Mouse (Mus musculus) hindbrain, embryonic 11.5 days (tissue): ENCODE results near the gene Pml. TPM values are rescaled to one million over a fixed set of nuclear protein-coding genes. Genes with fewer than 3 reads are reported as not detected.
"Not testable (repeated sequence)": the region's sequence is repeated elsewhere in the genome, so short reads cannot be mapped to it uniquely, and the experiment has no call there.

Source experiments
- ATAC-seq: fragments of 200-750 bp; cut with Nextera tagmentation; 2 replicates; pipeline ENCODE4 v1.8.0; 2017; ENCODE audit warnings: mild to moderate bottlenecking, moderate TSS enrichment, moderate library complexity; ENCODE audit not compliant: low FRiP score
- DNase-seq: peaks from one replicate; pipeline ENCODE4 v3.0.0-alpha.2; 2015; ENCODE audit warnings: low spot score
- H3K27ac ChIP-seq: fragments of 300-500 bp; sonication (generic); 2 replicates; pipeline ENCODE4 v1.5.1; 2014; ENCODE audit warnings: mild to moderate bottlenecking, low read depth, low read length
- H3K27me3 ChIP-seq: fragments of 300-500 bp; sonication (generic); 2 replicates; pipeline ENCODE4 v1.6.1; 2014; ENCODE audit warnings: mild to moderate bottlenecking, low read length, moderate library complexity, mixed read lengths; ENCODE audit not compliant: control insufficient read depth, insufficient read depth
- H3K36me3 ChIP-seq: fragments of 300-500 bp; sonication (generic); 2 replicates; pipeline ENCODE4 v1.6.1; 2014; ENCODE audit warnings: mild to moderate bottlenecking, low read length, moderate library complexity, mixed read lengths; ENCODE audit not compliant: control insufficient read depth, insufficient read depth
- H3K4me1 ChIP-seq: fragments of 300-500 bp; sonication (generic); replicated peaks from 2 replicates; pipeline ENCODE4 v1.6.1; 2014; ENCODE audit warnings: low read length, mixed read lengths; ENCODE audit not compliant: control insufficient read depth, insufficient read depth
- H3K4me2 ChIP-seq: fragments of 300-500 bp; sonication (generic); replicated peaks from 2 replicates; pipeline ENCODE4 v1.6.1; 2014; ENCODE audit warnings: mild to moderate bottlenecking, low read depth, low read length
- H3K4me3 ChIP-seq: fragments of 300-500 bp; sonication (generic); 2 replicates; pipeline ENCODE4 v1.5.1; 2014; ENCODE audit warnings: low read depth, low read length
- H3K9ac ChIP-seq: fragments of 300-500 bp; sonication (generic); 2 replicates; pipeline ENCODE4 v1.6.1; 2014; ENCODE audit warnings: low read depth, low read length
- H3K9me3 ChIP-seq: fragments of 300-500 bp; sonication (generic); 2 replicates; pipeline ENCODE4 v1.6.1; 2016; ENCODE audit warnings: low read length; ENCODE audit not compliant: control insufficient read depth
- WGBS: fragments of 180-500 bp; shearing (Covaris S2); extraction: QIAGEN DNeasy Blood & Tissue Kit; methylation state at CpG from one replicate; pipeline ENCODE4 v1.1.7; 2014; 5-methylcytosine and 5-hydroxymethylcytosine counted together
- polyA plus RNA-seq: library from polyadenylated mRNA; unstranded; fragments of >200 nt; fragmentation: Nextera tagmentation; extraction: Ambion mirVana; gene quantifications from 2 replicates; pipeline ENCODE4 v1.2.1, GENCODE M21; 2014

Gene Pml
- polyA plus RNA-seq, 1 experiment from 2014 or later, result 8.3 TPM

DNA sequence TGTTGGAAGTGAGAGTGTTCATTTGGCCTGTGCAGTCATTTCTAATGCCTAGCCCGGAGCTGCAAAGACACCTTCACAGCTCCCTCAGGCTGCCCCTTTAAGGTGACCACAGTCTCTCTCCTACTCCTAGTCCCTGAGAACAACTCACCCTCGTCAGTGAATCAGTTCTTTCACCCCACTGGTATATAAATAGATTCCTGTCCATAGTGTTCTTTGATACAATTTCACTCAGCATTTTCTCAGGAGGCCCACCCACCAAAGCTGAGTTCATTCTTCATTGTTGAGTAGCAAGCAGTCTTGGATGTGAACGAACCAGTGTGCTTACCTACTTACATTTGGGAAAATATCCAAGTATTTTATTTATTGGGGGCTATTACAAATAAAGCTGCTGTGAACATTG is 25.0 kb upstream of the Pml start:
- Histone ChIP-seq H3K27ac (no peak overlapping the region), H3K27me3 (no peaks in the 10 kb centered on the region), H3K9ac (no peak overlapping the region), H3K9me3 (no peaks in the 10 kb centered on the region), H3K4me3 (no peak overlapping the region), H3K4me2 (no peak overlapping the region), H3K36me3 (no peaks in the 10 kb centered on the region), H3K4me1 (no peaks in the 10 kb centered on the region; the same call in 1 of the 2 replicates)
- no peak for ATAC-seq
- WGBS, result 57% methylated on average over 3 of the region's 3 CpGs
- no peak for DNase-seq

DNA sequence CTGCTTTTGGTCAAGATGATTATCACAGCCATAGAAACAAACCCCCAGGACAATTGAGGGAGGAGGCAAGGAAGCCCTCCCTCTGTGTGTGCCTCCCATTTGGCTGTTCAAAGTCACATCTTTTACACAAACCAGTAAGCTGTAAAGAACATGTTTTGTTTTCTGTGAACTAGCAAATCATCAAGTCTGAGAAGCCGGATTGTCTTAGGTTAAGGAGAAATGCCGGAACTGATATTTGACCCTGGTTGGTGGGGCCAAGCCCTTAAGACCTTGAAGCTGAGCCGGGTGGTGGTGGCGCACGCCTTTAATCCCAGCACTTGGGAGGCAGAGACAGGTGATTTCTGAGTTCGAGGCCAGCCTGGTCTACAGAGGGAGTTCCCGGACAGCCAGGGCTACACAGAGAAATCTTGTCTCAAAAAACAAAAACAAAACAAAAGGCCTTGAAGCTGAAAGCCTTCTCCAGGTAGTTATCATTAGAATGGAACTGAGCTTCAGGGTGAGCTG is 24.6 kb upstream of the Pml start:
- Histone ChIP-seq H3K27me3 (no peaks in the 10 kb centered on the region), H3K4me2 (no peak overlapping the region), H3K4me1 (no peaks in the 10 kb centered on the region; the same call in 1 of the 2 replicates), H3K9ac (no peak overlapping the region), H3K27ac (no peak overlapping the region), H3K9me3 (no peaks in the 10 kb centered on the region), H3K36me3 (no peaks in the 10 kb centered on the region), H3K4me3 (no peak overlapping the region)
- DNase-seq (no peak), ATAC-seq (no peak)
- 81% methylated on average over 7 of the region's 7 CpGs for WGBS

- WGBS, result 79% methylated on average over 9 of the region's 9 CpGs
- Histone ChIP-seq H3K36me3 (no peaks in the 10 kb centered on the region), H3K9me3 (no peaks in the 10 kb centered on the region), H3K9ac (no peak overlapping the region), H3K4me3 (no peak overlapping the region), H3K4me2 (no peak overlapping the region), H3K4me1 (no peaks in the 10 kb centered on the region; the same call in 1 of the 2 replicates), H3K27ac (no peak overlapping the region), H3K27me3 (no peaks in the 10 kb centered on the region)
- ATAC-seq (no peak), DNase-seq (no peak)
Measured at GRCm38 (mm10) chr9:58272855-58273254, 23.3 kb upstream of the Pml start.

GRCm38 (mm10) chr9:58272068-58272541 is 22.5 kb upstream of the Pml start:
- Histone ChIP-seq H3K4me2 (no peak overlapping the region), H3K4me1 (no peaks in the 10 kb centered on the region; the same call in 1 of the 2 replicates), H3K36me3 (no peaks in the 10 kb centered on the region), H3K4me3 (no peak overlapping the region), H3K27me3 (no peaks in the 10 kb centered on the region), H3K9me3 (no peaks in the 10 kb centered on the region), H3K9ac (no peak overlapping the region), H3K27ac (no peak overlapping the region)
- ATAC-seq, result no peak
- WGBS, result 79% methylated on average over 2 of the region's 2 CpGs
- no peak for DNase-seq

GRCm38 (mm10) chr9:58271551-58271950 is 22.0 kb upstream of the Pml start:
- H3K27me3 ChIP-seq, H3K4me3 ChIP-seq, H3K36me3 ChIP-seq, ATAC-seq, H3K27ac ChIP-seq, H3K9ac ChIP-seq, H3K4me1 ChIP-seq, DNase-seq, H3K4me2 ChIP-seq, H3K9me3 ChIP-seq: not testable (repeated sequence)
- WGBS, result 95% methylated on average over 9 of the region's 9 CpGs

- no peak for DNase-seq
- H3K4me1 ChIP-seq, result no peaks in the 10 kb centered on the region; the same call in 1 of the 2 replicates
- H3K27me3 ChIP-seq, result no peaks in the 10 kb centered on the region
- WGBS, result 89% methylated on average over 3 of the region's 3 CpGs
- ATAC-seq, result no peak
- H3K4me3 ChIP-seq, result no peak overlapping the region
- H3K27ac ChIP-seq, result no peak overlapping the region
- no peak overlapping the region for H3K9ac ChIP-seq
- H3K36me3 ChIP-seq, result no peaks in the 10 kb centered on the region
- H3K4me2 ChIP-seq, result no peak overlapping the region
- no peaks in the 10 kb centered on the region for H3K9me3 ChIP-seq
Measured at GRCm38 (mm10) chr9:58271109-58271508, 21.5 kb upstream of the Pml start.

GRCm38 (mm10) chr9:58270081-58270480 is 20.5 kb upstream of the Pml start:
- Histone ChIP-seq H3K36me3 (no peaks in the 10 kb centered on the region), H3K27ac (no peak overlapping the region), H3K27me3 (no peaks in the 10 kb centered on the region), H3K9ac (no peak overlapping the region), H3K4me2 (no peak overlapping the region), H3K4me3 (no peak overlapping the region), H3K4me1 (no peaks in the 10 kb centered on the region; the same call in 1 of the 2 replicates), H3K9me3 (no peaks in the 10 kb centered on the region)
- ATAC-seq (no peak), DNase-seq (no peak)
- 71% methylated on average over 3 of the region's 3 CpGs for WGBS

DNA sequence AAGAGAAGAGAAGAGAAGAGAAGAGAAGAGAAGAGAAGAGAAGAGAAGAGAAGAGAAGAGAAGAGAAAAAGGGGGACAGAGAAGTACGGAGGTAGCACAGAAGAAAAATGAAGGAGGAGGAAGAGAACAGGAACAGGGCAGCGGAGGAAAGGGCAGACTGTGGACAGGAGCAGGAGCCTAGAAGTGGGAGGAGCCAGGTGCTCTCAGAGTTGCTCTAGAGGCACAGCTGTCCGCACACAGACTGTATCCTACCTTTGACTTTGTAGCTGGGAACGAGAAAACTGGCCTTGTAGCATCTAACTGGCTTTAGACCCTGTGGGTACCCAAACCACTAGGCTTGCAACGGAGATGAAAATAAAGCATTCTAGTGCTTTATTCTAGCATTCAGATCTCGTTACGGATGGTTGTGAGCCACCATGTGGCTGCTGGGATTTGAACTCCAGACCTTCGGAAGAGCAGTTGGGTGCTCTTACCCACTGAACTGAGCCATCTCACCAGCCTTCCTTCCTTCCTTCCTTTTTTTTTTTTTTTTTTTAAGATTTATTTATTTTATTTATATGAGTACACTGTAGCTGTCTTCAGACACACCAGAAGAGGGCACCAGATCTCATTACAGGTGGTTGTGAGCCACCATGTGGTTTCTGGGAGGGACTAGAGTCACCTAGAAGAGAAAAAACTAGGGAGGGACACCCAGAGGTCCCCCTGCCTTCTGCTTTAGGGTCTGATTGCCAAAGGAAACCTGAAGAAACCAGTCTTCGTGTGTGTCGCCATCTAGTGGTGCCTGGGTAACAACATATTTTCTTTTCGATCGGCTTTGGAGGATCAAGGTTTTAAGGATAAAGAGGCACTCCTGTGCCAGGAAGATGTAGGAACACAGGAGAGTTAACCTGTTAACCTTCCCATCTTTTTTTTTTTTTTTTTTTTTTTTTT is 19.1 kb upstream of the Pml start:
- WGBS, result 58% methylated on average over 12 of the region's 12 CpGs
- H3K27ac ChIP-seq, result no peak overlapping the region
- H3K9me3 ChIP-seq, result no peaks in the 10 kb centered on the region
- no peak overlapping the region for H3K9ac ChIP-seq
- H3K36me3 ChIP-seq, result no peaks in the 10 kb centered on the region
- DNase-seq (peak; percentile 81), ATAC-seq (no peak)
- H3K4me2 ChIP-seq, result no peak overlapping the region
- no peak overlapping the region for H3K4me3 ChIP-seq
- no peaks in the 10 kb centered on the region for H3K27me3 ChIP-seq
- H3K4me1 ChIP-seq, result no peaks in the 10 kb centered on the region

- Histone ChIP-seq H3K9me3 (no peaks in the 10 kb centered on the region), H3K27me3 (no peaks in the 10 kb centered on the region), H3K27ac (no peak overlapping the region), H3K9ac (no peak overlapping the region), H3K36me3 (0 out of 2 replicates have a peak, but pooled peaks cover 3% of the 10 kb centered on the region), H3K4me1 (no peaks in the 10 kb centered on the region), H3K4me3 (no peak overlapping the region), H3K4me2 (no peak overlapping the region)
- ATAC-seq, result no peak
- DNase-seq, result no peak
- 91% methylated on average over 3 of the region's 3 CpGs for WGBS
Measured at GRCm38 (mm10) chr9:58267046-58267445, 17.5 kb upstream of the Pml start.
